Mouse (Mus musculus) MN1 (cell line): ENCODE results near the gene Tepsin.

Source experiments
- DNase-seq: peaks from one replicate; pipeline ENCODE4 v3.0.0-alpha.2; 2016; ENCODE audit warnings: low spot score

Gene Tepsin

GRCm38 (mm10) chr11:120098588-120099511 is at the start of gene Tepsin, which contains the start of gene Ndufaf8:
Gene Tepsin, minus strand, starts transcription at chr11:120098731.
Gene Ndufaf8, plus strand, starts transcription at chr11:120098928.
- peak; percentile 99 for DNase-seq

- no peak for DNase-seq
These were observed 45.4 kb upstream of the Tepsin start for GRCm38 (mm10) chr11:120143708-120144497.

- DNase-seq: peak; percentile 69
These were observed 44.1 kb upstream of the Tepsin start for GRCm38 (mm10) chr11:120142601-120143051.

- DNase-seq: no peak
These were observed 41.7 kb upstream of the Tepsin start for GRCm38 (mm10) chr11:120140255-120140654.

GRCm38 (mm10) chr11:120139309-120139731 is 40.8 kb upstream of the Tepsin start:
- no peak for DNase-seq

GRCm38 (mm10) chr11:120137625-120138004 is 39.1 kb upstream of the Tepsin start:
- DNase-seq: no peak

GRCm38 (mm10) chr11:120136796-120137624 is 38.5 kb upstream of the Tepsin start:
- DNase-seq: no peak

- no peak for DNase-seq
These were observed 37.7 kb upstream of the Tepsin start for GRCm38 (mm10) chr11:120136195-120136594.

- DNase-seq: no peak
These were observed 36.5 kb upstream of the Tepsin start for GRCm38 (mm10) chr11:120134847-120135530.

- DNase-seq: no peak
These were observed 35.6 kb upstream of the Tepsin start for GRCm38 (mm10) chr11:120134148-120134547.

- DNase-seq: peak; percentile 46
These were observed 30.8 kb upstream of the Tepsin start for GRCm38 (mm10) chr11:120129281-120129680.

- no peak for DNase-seq
These were observed 28.3 kb upstream of the Tepsin start for GRCm38 (mm10) chr11:120126845-120127244.

GRCm38 (mm10) chr11:120122126-120122525 is 23.6 kb upstream of the Tepsin start:
- DNase-seq: peak; percentile 32

GRCm38 (mm10) chr11:120120642-120121420 is 22.3 kb upstream of the Tepsin start:
- DNase-seq: peak; percentile 85

- peak; percentile 68 for DNase-seq
These were observed 21.5 kb upstream of the Tepsin start for GRCm38 (mm10) chr11:120119936-120120541.

- no peak for DNase-seq
These were observed 20.6 kb upstream of the Tepsin start for GRCm38 (mm10) chr11:120119108-120119507.

- DNase-seq: no peak
These were observed 19.1 kb upstream of the Tepsin start for GRCm38 (mm10) chr11:120117626-120118025.

GRCm38 (mm10) chr11:120114488-120115215 is 16.1 kb upstream of the Tepsin start:
- peak; percentile 88 for DNase-seq

- peak; percentile 46 for DNase-seq
These were observed 13.6 kb upstream of the Tepsin start for GRCm38 (mm10) chr11:120112136-120112535.
